Mouse (Mus musculus) heart, adult 18-20 months (tissue): ENCODE measurements around the gene Cox6b2. TPM values are rescaled to one million over a fixed set of nuclear protein-coding genes. Genes with fewer than 3 reads are reported as not detected.

Source experiments
- DNase-seq, 2 experiments: peaks; one replicate each; pipeline ENCODE4 v3.0.0; 2021 to 2022; ENCODE audit warnings: mixed read lengths in 1 of 2
- long read RNA-seq, 2 experiments: library from polyadenylated mRNA; stranded (forward); transcript quantifications; one replicate each; pipeline ENCODE4 v2.0.0; 2021
- total RNA-seq, 2 experiments: library from RNA; stranded (reverse); gene quantifications; 2 replicates each; pipeline ENCODE4 v1.2.3; 2021

Cox6b2 gene
- total RNA-seq, result 1 to 10 TPM; 1.4 to 2.3 TPM
- long read RNA-seq, experiment 1, result 0 reads
- long read RNA-seq, experiment 2, partial matches to known transcripts, result 0 of 3 reads
- long read RNA-seq, experiment 2, other reads (novel, unspliced or antisense), result 1 of 3 reads

GRCm38 (mm10) chr7:4752821-4753570, at the start of gene Cox6b2:
TSS of gene Cox6b2 (minus strand) at chr7:4753094.
- DNase-seq, result peak; percentile 53 to 54

GRCm38 (mm10) chr7:4802247-4802646, 49.4 kb upstream of the Cox6b2 start:
- no peak for DNase-seq

DNA sequence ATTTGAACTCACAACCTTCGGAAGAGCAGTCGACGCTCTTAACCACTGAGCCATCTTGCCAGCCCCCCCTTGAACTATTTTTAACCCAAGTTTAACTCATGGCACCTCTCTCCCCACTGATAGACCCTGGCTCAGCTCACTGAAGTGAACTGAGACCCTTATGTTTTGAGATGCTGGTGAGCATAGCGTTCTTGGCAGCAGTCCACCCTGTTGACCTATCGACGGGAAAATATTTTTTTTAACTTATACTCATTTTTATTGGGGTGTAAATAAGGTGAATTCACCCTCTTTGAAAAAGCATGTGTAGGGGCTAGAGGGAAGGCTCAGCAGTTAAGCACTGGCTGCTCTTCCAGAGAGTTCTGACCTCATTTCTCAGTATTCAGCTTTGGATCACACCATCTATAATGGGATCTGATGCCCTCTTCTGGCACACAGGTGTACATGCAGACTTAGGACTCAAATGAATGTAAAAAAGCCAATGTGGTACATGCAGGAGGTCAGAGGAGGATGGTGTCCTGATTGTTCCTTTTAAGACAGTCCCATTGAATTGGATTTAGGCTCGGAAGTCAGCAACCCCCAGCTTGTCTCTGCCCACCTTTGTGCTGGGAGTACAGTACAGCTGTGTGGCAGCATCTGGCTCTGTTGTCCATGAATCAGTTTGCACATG, 43.0 kb upstream of the Cox6b2 start:
- DNase-seq, result peak; percentile 38 to 41

DNA sequence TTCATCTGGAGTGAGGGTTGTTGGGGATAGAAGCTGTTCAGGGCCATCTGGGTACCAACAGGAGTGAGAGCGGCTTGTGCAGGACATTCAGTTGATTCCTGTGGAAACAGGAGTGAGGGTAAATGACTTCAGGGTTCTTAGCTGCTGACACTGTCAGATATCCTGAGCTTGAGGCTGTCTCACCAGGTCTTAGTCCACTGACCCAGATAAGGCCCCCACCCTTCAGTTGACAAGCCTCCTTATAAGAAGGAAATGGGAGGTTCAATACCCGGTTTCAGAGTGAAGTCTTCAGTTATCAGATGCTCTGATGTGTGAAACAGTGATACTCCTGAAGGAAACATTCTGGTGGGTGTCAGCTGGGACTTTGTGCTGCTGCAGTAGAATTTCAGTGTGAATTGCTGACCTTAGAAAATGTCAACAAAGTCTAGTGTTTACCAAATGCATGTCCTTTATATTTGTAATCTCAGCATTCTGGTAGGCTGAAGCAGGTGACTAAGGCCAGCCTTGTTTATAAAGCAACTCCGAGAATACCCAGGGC, 41.8 kb upstream of the Cox6b2 start:
- no peak for DNase-seq

- no peak for DNase-seq
These were observed 40.8 kb upstream of the Cox6b2 start for GRCm38 (mm10) chr7:4793674-4794073.

DNA sequence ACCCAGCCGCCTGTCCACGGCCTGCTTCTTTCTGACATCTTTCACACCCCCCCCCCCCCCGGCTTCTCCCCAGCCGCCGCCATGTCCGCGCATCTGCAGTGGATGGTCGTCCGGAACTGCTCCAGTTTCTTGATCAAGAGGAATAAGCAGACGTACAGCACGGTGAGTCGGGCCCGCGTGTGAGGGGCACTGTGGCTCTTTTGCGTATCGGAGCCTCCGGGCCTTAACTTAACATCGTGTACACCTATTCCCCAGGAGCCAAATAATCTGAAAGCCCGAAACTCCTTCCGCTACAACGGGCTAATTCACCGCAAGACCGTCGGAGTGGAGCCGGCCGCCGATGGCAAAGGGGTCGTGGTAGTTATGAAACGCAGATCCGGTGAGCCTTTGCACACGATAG, 40.4 kb upstream of the Cox6b2 start:
- peak in 1 of 2 experiments; percentile 29 for DNase-seq

- peak; percentile 96 to 98 for DNase-seq
These were observed 39.7 kb upstream of the Cox6b2 start, which contains the start of gene Rpl28 for GRCm38 (mm10) chr7:4792278-4793212. TSS of gene Rpl28 (plus strand) at chr7:4792874.

DNA sequence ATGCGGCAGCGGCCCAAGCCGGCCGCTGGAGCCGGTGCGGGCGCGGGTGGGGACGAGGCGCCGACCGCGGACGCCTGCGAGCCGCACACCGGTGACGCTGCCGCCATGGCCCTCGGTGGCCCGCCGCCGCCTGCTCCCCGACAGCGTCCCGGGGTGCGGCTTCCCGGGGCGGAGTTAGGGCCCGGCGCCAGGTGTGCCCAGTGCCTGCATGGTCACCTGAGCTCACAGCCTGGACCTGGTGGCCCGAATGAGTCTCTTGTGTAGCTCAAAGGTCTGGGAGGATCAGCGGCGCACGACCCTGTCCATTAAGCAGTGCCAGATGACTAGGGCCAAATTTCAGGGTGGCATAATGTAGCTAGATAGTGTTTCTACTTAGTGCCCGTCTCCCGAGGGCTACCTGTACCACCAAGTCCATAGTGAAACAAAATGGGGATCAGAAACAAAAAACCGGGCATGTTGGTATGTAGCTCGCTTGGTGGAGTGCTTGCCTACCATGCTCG, 36.6 kb upstream of the Cox6b2 start, which contains the start of gene Tmem238:
Gene Tmem238, minus strand, starts transcription at position 221 of the 500 bp plus-strand sequence.
- DNase-seq, result peak; percentile 52 to 63

DNA sequence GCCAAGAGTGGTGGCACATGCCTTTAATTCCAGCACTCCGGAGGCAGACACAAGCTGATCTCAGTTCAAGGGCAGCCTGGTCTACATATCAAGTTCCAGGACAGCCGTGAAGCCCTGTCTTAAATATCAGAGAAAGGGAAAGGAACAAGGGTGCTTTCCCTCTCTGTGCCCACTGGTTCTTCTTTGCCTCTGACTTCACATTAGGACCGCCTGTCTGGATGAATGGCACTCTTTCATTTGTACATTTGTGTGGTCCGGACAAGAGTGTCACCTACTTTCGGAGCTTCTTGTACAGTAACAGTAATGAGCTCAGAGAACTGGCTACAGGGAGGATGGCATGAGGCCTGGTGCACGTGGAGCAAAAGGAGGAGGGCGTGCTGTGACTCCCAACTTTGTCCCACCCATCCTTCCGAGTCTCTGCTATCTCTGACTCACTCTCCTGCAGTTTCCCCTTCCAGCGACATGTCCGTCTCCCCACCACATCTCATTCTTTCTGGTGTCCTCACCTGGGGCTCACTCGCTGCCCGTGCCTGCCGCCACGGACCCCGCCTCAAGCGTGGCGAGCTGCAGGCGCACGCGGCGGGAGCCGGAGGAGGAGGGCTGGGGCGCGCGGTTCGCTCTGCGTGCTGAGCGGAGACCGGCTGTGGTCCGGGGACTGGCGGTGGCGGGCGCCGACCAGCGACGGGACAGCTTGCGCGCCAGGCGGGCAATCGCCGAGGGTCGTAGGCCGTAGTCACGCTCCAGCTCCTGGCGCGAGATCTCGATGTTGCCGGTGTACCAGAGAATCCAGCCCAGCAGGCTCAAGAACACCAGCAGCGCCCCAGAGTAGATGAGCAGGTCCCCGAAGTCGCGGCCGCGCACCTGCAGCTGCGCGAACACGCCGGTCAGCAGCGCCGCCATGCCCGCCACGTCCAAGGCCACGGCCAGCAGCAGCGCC, 35.9 kb upstream of the Cox6b2 start:
- DNase-seq, result peak; percentile 64 to 67

- DNase-seq, result no peak
These were observed 30.9 kb upstream of the Cox6b2 start for GRCm38 (mm10) chr7:4783667-4784268.

DNA sequence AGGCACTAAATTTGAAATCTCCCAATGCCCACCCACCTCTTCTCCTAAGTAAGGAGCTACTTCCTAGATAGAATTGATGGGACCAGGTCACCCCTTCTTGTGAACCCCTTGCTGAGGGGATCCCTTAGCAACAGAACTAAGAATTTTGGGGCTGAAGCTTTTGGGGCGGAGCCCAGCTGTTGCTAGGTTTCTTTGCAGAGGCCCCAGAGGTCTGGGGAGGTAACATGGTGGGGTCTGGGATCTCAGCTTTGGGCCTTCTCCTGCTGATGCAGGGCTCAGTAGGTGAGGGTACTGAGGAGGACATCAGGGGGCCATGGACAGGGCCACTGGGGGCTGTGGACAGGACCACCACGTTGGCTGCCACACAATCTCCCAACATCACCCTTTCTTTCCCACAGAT, 29.9 kb upstream of the Cox6b2 start, which contains the start of the genes Il11 and Tmem190:
Gene Il11, minus strand, starts transcription at position 101 of the 400 bp plus-strand sequence.
Gene Tmem190, plus strand, starts transcription at position 179 of the 400 bp plus-strand sequence.
- no peak for DNase-seq

DNA sequence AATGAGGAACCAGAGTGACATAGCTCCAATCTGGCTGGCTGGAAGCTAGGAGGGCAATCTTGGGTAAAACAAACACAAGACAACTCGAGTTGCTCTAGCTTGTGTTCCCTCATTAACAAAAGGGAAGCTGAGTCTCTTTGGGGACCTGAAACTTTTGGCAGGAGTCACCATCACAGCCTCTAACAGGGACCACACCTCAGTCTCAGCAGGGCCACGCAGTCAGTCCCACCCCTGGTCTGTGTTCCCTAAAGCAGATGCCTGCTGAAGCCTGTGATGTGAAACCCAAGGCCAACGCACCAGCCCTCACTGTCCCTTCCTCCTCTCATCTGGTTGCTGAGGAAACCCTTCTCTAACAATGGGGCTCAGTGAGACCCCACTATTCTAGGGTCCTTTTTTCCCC, 29.2 kb upstream of the Cox6b2 start:
- DNase-seq, result no peak

DNA sequence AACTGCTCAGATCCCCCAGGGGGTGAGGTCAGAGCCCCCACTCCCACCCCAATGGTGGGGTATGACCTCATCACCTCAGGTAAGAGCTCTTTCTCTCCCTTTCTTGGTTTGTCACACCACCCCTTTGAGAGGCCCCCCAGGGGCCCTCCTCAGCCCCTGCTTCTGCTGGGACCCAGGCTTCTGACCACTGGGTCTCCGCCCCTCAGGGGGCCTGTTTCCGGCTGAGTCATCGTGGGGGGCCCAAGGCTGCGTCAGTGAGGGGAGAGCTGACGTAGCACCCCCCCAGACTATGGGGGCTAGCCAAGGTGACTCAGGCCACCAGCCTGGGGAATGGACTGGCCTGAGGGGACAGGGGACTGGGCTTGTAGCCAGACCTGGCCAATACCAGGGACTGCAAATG, 27.0 kb upstream of the Cox6b2 start:
- no peak for DNase-seq

DNA sequence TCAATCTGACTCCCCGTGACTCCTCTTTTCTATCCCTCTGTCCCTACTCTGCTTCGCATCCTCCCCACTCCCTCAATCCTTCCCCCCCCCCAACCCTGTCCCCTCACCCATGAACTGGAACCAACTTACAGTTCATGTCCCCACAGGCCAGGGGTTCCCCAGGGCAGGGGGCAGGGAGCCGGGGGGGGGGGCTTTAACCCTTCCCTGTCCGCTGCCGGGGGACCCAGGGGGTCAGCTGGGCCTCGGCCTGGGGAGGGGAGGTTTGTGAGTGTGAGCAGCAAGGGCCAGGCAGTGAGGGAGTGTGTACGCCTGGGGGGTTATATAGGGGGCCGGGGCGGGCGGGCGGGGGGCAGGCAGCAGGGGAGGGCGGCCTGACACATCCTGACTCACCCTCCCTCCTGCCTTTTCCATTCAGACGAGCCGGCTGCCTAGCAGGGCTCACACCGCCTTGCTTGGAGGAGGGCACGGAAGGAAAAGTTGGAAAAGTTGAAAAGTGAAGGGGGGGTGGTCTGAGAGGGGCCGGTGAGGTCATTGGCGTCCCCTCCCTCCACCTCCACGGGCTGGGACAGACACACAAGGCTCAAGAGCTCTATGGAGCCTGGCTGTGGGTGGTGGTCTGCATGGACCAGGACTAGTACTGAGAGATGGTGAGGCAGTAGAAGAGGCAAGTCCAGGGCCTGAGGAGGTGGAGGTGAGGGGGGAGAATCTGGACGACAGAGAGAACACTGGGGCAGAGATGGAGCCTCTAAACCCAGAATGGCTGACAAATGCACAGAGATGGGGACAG, 25.1 kb upstream of the Cox6b2 start:
- no peak for DNase-seq

DNA sequence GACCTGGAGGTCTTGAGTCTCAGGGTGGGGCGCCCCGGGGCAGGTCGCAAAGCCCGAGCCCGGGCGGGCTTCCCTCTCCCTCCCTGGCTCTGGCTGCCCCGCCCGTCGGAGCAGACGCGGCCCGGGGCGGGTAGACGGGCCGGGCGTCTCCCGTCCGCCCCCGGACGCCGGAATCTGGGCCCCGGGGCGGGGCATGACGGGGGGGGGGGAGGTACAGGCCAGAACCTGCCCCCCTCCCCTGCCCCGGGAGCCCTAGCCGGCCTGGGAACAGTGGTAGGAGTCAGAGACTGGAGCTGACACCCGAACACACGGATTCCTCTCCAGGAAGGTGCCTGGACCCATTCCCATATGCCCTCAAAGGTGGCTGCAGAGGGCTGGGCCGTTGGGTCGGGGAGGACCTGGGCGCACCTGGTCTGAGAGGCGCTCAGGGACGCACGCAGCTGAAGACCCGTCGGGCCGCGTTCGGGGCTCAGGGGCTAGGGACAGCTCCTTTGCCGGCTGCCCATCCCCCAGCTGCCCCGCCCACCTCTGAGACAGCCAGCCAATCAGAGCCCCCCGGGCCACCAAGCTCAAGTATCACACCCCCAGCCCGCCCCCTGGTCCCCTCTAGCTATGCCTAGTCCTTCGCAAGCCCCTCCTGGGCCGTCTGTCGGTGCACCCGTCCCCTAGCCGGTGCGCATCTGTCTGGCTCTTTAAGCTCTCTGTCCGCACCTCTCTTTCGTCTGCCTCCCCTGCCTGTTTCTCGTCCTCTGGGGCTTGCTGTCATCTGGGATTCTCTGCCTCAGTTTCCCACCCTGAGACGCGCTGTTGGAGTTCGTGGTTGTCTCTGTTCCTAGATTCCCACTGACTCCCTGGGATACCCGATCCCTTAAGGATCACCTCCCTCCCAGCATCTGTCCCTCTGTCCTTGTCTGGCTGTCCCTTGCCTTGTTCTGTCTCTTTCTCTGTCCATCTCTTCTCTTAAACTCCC, 24.3 kb upstream of the Cox6b2 start:
- peak; percentile 57 to 58 for DNase-seq

- DNase-seq, result no peak
These were observed 23.2 kb upstream of the Cox6b2 start for GRCm38 (mm10) chr7:4776131-4776530.

DNA sequence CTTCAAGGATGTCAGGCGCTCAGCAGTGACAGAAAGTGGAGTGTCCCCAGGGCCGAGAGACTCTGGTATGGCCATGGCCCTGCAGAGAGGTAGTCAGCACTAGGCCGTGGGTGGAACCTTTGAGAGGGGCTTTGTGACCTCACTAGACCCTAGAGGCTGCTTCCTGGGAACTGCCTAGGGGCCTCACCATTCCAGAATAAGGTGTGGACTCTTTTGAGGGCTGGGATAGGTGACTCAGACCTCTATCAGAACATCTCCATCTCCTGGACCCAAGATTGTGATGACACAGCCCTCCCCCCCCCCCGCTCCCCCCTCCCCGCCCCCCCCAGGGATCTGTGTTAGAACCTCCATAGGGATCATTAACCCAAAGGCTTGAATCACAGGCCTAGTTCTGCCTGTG, 18.3 kb upstream of the Cox6b2 start, which contains the start of gene Fam71e2:
Gene Fam71e2, minus strand, starts transcription at position 101 of the 400 bp plus-strand sequence.
- DNase-seq, result no peak
